Mouse (Mus musculus) liver, adult (tissue): ENCODE results near the gene Mxd3.

Source experiments
- GATA4 ChIP-seq: IDR thresholded peaks from 2 replicates; pipeline ENCODE4 v1.6.1; 2014; ENCODE audit warnings: mild to moderate bottlenecking, low read length; ENCODE audit not compliant: insufficient replicate concordance

Gene Mxd3

DNA sequence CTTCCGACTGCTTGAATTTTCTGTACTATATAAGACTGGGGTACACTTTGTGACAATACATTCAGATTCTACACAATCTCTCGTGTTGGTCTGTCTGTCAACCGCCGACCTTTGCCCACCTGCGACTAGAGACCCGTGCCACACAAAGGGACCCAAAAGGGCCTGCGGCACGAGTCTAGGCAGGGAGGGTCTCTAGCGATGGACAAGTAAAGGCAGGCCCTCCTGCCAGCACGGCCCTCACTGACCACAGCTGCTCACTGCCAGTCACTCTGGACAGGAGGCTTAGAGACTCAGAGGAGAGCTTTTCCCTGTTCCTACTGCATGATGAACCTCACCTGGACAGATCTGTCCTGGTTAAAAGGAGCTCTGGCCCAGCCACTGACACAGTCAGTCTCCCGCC, 12.8 kb upstream of the Mxd3 start:
- TF ChIP-seq GATA4 = no peak

DNA sequence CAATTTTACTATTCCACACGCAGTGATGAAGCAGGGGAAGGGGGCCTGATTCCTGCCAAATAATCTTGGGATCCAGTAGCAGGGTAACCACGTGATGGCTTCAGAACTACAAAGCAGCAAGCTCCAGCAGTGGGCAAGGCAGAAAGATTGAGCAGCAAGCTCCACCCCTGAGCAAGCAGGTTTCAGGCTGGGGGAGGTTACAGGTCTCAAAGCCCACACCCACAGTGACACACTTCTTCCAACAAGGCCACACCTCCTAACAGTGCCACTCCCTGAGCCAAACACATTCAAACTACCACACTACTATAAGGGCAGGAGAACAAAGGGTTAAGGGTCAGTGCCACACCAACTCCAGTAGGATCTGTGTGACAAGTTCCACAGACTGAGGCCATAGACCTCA, 9.6 kb upstream of the Mxd3 start:
- TF ChIP-seq GATA4 = no peak

DNA sequence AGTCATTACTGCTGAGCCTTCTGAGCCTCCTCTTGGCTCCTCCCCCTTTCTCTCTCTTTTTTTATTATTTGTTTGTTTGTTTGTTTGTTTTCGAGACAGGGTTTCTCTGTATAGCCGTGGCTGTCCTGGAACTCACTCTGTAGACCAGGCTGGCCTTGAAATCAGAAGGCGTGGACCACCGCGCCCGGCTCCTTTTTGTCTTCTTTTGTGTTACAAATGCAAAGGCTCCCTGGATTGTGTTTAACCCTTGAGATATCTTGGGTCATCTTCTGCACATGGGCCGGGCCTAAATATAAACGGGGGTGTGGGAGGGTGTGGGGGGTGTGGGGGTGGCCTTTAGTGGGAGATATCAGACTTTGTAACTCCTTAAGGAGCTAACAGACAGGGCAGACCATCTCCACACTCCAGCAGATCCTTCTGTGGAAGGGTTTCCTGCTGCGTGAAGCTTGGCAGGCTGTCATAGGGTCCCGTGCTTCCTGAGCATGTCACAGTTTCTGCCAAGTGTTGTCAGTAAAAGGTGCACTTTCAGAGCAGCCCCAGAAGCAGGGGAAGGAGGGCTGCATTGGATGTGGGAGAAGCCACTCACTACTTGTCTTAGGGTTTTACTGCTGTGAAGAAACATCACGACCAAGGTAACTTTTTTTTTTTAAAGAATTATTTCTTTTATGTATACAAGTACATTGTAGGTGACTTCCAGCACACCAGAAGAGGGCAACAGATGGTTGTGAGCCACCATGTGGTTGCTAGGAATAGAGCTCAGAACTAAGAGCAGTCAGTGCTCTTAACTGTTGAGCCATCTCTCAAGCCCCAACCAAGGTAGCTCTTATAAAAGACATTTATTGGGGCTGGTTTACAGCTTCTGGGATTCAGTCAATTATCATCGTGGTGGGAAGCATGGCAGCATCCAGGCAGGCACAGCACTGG, 8.8 kb upstream of the Mxd3 start:
- TF ChIP-seq GATA4 = no peak

DNA sequence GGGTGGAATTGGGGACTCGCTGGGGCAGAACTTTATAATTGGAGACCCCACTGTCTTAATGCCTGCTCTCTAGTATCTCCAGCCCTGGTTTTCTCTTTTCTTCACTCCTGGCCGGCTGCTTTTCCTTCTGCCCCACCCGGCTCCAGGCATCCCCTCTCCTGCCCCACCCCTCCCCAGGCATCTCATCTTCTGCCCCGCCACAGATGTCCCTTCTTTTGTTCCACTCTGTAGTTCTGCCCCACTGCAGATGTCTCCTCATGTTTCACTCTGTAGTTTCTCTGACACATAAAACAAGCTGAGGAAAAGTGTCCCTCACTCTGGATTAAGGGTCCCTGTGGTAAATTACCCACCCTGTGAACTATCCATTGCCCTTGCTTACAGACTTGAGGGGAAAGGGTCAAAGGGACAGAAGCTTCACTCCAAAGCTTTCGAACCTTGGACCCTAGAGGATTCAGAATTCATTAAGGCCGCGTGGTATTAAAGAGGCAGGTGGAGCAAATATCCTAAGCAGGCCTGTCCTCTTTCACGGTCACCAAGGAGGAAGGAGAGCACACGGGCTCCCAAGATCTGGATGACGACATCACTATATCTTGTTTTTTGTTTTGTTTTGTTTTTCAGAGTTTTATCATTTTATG, 7.8 kb upstream of the Mxd3 start:
- TF ChIP-seq GATA4 = no peak

GRCm38 (mm10) chr13:55335701-55336100, 6.1 kb upstream of the Mxd3 start:
- TF ChIP-seq GATA4 = no peak

DNA sequence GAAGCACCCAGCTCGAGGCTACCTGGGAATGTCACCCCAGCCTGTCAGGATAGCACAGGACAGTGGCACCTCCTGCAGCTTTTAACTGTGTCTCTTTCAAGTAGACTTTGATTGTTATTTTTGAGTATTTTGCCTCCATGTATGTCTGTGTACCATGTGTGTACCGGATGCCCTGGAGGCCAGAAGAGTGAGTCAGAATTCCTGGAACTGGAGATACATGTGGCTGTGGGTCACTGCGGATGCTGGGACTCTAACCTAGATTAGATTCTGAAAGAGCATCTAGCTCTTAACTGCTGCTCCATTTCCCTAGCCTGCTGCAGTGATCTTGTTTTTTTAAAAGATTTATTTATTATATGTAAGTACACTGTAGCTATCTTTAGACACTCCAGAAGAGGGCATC, 2.7 kb upstream of the Mxd3 start:
- no peak for TF ChIP-seq GATA4

DNA sequence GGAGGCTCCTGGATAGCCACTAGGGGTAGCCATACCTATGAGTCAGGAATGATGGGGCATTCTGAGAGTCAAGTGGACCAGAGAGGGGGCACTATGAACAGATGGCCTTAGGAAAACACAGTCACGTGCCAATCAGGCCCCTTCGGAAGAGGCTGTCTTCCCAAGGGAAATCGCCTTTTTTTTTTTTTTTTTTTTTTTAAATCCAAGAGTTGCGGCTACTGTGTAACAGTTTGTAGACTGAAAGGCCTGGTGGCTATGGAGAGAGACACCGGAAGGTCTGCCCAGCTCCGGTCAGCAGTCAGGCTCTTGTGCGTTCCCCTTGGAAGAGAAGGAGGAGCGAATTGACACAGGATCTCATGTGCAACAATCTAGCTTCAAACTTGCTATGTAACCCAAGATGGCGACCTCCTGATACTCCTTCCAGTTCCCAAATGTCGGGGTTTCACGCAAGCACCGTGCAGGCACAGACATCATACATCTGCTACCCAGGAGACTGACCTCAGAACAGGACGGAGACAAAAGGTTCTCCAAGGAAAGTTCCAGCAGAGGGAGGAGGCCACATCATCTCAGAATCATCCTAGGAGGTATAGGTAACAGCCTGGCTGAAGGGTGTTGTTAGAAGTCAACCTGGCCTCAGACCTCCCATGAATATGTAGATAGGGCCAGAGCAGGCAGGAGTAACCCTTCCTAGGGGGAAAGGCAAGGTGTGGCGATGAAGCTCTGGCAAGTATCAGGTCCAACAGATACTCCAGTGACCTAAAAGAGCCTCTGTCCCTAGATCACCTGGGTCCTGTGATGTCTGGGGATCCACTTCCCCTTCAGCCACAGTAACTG, 1.2 kb upstream of the Mxd3 start:
- no peak for TF ChIP-seq GATA4

DNA sequence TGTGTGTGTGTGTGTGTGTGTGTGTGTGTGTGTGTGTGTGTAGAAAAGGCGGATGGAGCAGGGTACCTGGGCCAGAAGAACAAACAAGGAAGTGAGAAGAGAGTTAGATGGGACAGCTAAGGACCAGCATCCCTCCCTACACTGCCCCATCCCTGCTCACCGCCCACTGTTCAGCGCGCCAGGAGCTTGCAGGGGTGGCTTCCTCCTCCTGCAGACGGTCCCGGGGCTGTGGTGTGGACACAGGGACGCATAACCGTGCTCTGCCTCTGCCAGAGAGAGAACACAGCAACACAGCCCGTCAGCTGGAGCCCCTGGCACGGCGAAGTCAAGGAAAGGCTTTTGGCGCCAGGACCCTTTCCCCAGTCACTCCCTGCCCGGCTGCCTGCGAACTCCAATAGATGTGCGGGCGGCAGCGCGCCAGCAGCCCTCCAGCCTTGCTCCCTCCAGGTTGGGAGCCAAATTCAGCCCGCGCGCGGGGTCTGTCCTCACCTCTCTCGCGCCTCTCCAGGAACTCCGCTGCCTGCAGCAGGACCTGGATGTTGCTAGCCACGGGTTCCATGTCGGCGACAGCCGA, 427 bp downstream of the Mxd3 start:
- no peak for TF ChIP-seq GATA4

GRCm38 (mm10) chr13:55328641-55329040, 982 bp downstream of the Mxd3 start:
- no peak for TF ChIP-seq GATA4

- no peak for TF ChIP-seq GATA4
Measured at GRCm38 (mm10) chr13:55328171-55328570, 1.5 kb downstream of the Mxd3 start.

- TF ChIP-seq GATA4 = no peak; the same call in 1 of the 2 replicates
Measured at GRCm38 (mm10) chr13:55327633-55328032, 2.0 kb downstream of the Mxd3 start.

- no peak for TF ChIP-seq GATA4
Measured at GRCm38 (mm10) chr13:55327169-55327568, 2.5 kb downstream of the Mxd3 start.

GRCm38 (mm10) chr13:55325596-55325995, 4.0 kb downstream of the Mxd3 start:
- no peak for TF ChIP-seq GATA4

DNA sequence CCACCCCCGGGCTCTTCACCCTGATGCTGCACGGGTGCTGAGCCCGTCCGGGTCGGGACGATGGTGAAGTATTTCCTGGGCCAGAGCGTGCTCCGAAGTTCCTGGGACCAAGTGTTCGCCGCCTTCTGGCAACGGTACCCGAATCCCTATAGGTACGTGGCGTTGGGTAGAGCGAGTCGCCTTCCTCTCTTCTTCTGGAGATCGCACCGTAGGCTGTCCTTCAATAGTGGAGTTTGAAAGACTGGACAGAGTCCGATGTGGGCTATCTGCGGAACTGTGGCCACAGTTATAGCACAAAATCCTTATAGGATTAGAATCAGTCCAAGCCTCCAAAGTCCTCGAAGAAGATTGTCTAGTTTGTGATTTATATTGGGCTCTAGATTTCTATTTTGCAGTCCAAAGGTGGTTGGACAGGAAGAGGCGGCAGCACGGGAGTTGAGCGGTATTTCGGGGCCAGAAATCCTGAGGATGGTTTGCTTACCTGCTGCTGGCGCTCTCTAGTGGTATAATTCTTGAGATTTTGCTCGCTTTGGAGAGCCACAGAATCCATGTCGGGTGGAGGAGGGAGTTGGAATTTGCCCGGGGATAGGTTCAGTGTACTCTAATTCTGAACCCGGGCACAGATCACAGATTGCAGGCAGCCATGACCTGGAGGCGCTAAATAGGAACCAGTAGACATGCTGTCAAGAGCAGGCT, 7.3 kb downstream of the Mxd3 start:
- TF ChIP-seq GATA4 = no peak
